Mouse (Mus musculus): ENCODE results near the gene Knop1.

Knop1 gene

GRCm38 (mm10) chr7:118855877-118856304 lies at the start of gene Knop1:
TSS of gene Knop1 (minus strand) at chr7:118856254.
- no peak for DNase-seq

- DNase-seq = no peak
Observed at GRCm38 (mm10) chr7:118904530-118904929, 48.5 kb upstream of the Knop1 start.

- DNase-seq = no peak
Observed at GRCm38 (mm10) chr7:118903879-118904278, 47.8 kb upstream of the Knop1 start.

GRCm38 (mm10) chr7:118902944-118903343 lies 46.9 kb upstream of the Knop1 start:
- DNase-seq = no peak

- no peak for DNase-seq
Observed at GRCm38 (mm10) chr7:118900090-118900489, 44.0 kb upstream of the Knop1 start.

- DNase-seq = no peak
Observed at GRCm38 (mm10) chr7:118898063-118898462, 42.0 kb upstream of the Knop1 start.

GRCm38 (mm10) chr7:118895469-118896450 lies 39.7 kb upstream of the Knop1 start:
- DNase-seq = peak; percentile 34

GRCm38 (mm10) chr7:118889046-118889680 lies 33.1 kb upstream of the Knop1 start:
- DNase-seq = no peak

- no peak for DNase-seq
Observed at GRCm38 (mm10) chr7:118887303-118888055, 31.4 kb upstream of the Knop1 start.

- DNase-seq = no peak
Observed at GRCm38 (mm10) chr7:118884969-118885368, 28.9 kb upstream of the Knop1 start.

- no peak for DNase-seq
Observed at GRCm38 (mm10) chr7:118883957-118884356, 27.9 kb upstream of the Knop1 start.

GRCm38 (mm10) chr7:118879466-118880029 lies 23.5 kb upstream of the Knop1 start:
- no peak for DNase-seq

GRCm38 (mm10) chr7:118865362-118865761 lies 9.3 kb upstream of the Knop1 start:
- no peak for DNase-seq

- DNase-seq = no peak
Observed at GRCm38 (mm10) chr7:118858640-118859039, 2.6 kb upstream of the Knop1 start.

GRCm38 (mm10) chr7:118855171-118855876 lies 730 bp downstream of the Knop1 start, which contains the start of gene Iqck:
TSS of gene Iqck (plus strand) at chr7:118855752.
- DNase-seq = peak; percentile 92

- no peak for DNase-seq
Observed at GRCm38 (mm10) chr7:118854606-118855005, 1.4 kb downstream of the Knop1 start.

- no peak for DNase-seq
Observed at GRCm38 (mm10) chr7:118852611-118853010, 3.4 kb downstream of the Knop1 start.

- DNase-seq = no peak
Observed at GRCm38 (mm10) chr7:118851571-118851970, 4.5 kb downstream of the Knop1 start.

- no peak for DNase-seq
Observed at GRCm38 (mm10) chr7:118850676-118851290, 5.3 kb downstream of the Knop1 start.

GRCm38 (mm10) chr7:118849543-118850250 lies 6.4 kb downstream of the Knop1 start:
- no peak for DNase-seq

- DNase-seq = no peak
Observed at GRCm38 (mm10) chr7:118848796-118849195, 7.3 kb downstream of the Knop1 start.

Data from thymus, postnatal 14 days (tissue).